Mouse (Mus musculus) inflammation-experienced regulatory T-cells, adult 6 months (primary cell): ENCODE results near the gene Rab3il1. TPM values are rescaled to one million over a fixed set of nuclear protein-coding genes. Genes with fewer than 3 reads are reported as not detected.

ENCODE experiments used
- ATAC-seq: one replicate; pipeline ENCODE4 v1.8.0; 2017
- polyA plus RNA-seq, 3 experiments: library from polyadenylated mRNA; unstranded; fragments of 100-300 nt; shearing (Covaris generic); gene quantifications; one replicate each; pipeline ENCODE4 v1.2.1; 2017

Gene Rab3il1
- polyA plus RNA-seq, 3 experiments from 2014 or later, result not detected

- ATAC-seq, result no peak
Measured at GRCm38 (mm10) chr19:10061624-10062023, 60.2 kb downstream of the Rab3il1 start.

- no peak for ATAC-seq
Measured at GRCm38 (mm10) chr19:10062292-10062691, 60.8 kb downstream of the Rab3il1 start.

- no peak for ATAC-seq
Measured at GRCm38 (mm10) chr19:10062862-10063261, 61.4 kb downstream of the Rab3il1 start.

GRCm38 (mm10) chr19:10064173-10065012, 62.9 kb downstream of the Rab3il1 start:
- no peak for ATAC-seq

- ATAC-seq, result no peak
Measured at GRCm38 (mm10) chr19:10065465-10066188, 64.2 kb downstream of the Rab3il1 start.

GRCm38 (mm10) chr19:10066189-10066500, 64.7 kb downstream of the Rab3il1 start:
- no peak for ATAC-seq

GRCm38 (mm10) chr19:10066502-10066901, 65.0 kb downstream of the Rab3il1 start:
- ATAC-seq, result no peak

- no peak for ATAC-seq
Measured at GRCm38 (mm10) chr19:10067701-10068100, 66.2 kb downstream of the Rab3il1 start.

- ATAC-seq, result no peak
Measured at GRCm38 (mm10) chr19:10070186-10070980, 68.9 kb downstream of the Rab3il1 start.

- ATAC-seq, result no peak
Measured at GRCm38 (mm10) chr19:10071166-10071565, 69.7 kb downstream of the Rab3il1 start.

- ATAC-seq, result no peak
Measured at GRCm38 (mm10) chr19:10071892-10072291, 70.4 kb downstream of the Rab3il1 start.

- ATAC-seq, result no peak
Measured at GRCm38 (mm10) chr19:10073145-10073544, 71.7 kb downstream of the Rab3il1 start.

GRCm38 (mm10) chr19:10078392-10078791, 76.9 kb downstream of the Rab3il1 start:
- ATAC-seq, result no peak

GRCm38 (mm10) chr19:10080384-10080783, 78.9 kb downstream of the Rab3il1 start:
- ATAC-seq, result no peak

- ATAC-seq, result no peak
Measured at GRCm38 (mm10) chr19:10082105-10082504, 80.6 kb downstream of the Rab3il1 start.

GRCm38 (mm10) chr19:10085454-10085853, 84.0 kb downstream of the Rab3il1 start:
- no peak for ATAC-seq

- ATAC-seq, result no peak
Measured at GRCm38 (mm10) chr19:10086976-10087375, 85.5 kb downstream of the Rab3il1 start.

Other genes with a start within 250 kb of the Rab3il1 start
- gene Scgb2a2, start 154.1 kb upstream of the Rab3il1 start, polyA plus RNA-seq, result not detected
- 10 to 100 TPM; 11.4 to 57.7 (median 18.4) TPM for gene Incenp, start 102.1 kb upstream of the Rab3il1 start, polyA plus RNA-seq
- 1,000 to 10,000 TPM; 1,678 to 2,599 (median 2,226) TPM for gene Fth1, start 21.1 kb upstream of the Rab3il1 start, polyA plus RNA-seq
- gene Best1, start within 50 bp of the Rab3il1 start, polyA plus RNA-seq, result under 1 TPM in 1 of 3 experiments, not detected in 2; 0.21 TPM
- gene Fads3, start 39.9 kb downstream of the Rab3il1 start, polyA plus RNA-seq, result not detected
- under 1 TPM in 1 of 3 experiments, not detected in 2; 0.15 TPM for gene Fads2, start 100.1 kb downstream of the Rab3il1 start, polyA plus RNA-seq
- gene Fads1, start 181.2 kb downstream of the Rab3il1 start, polyA plus RNA-seq, result 1 to 10 TPM; 5.4 to 6.0 (median 5.7) TPM
- 100 to 1,000 TPM; 337 to 380 (median 368) TPM for gene Tmem258, start 202.3 kb downstream of the Rab3il1 start, polyA plus RNA-seq
- 100 to 1,000 TPM in 1 of 3 experiments, 10 to 100 TPM in 2; 51.3 to 106 (median 64.4) TPM for gene Fen1, start 202.5 kb downstream of the Rab3il1 start, polyA plus RNA-seq
- not detected for gene Myrf, start 239.1 kb downstream of the Rab3il1 start, polyA plus RNA-seq